Mouse (Mus musculus): ENCODE results near the gene Olfr724.
"Not testable (repeated sequence)": the region's sequence is repeated elsewhere in the genome, so short reads cannot be mapped to it uniquely, and the experiment has no call there.

DNA sequence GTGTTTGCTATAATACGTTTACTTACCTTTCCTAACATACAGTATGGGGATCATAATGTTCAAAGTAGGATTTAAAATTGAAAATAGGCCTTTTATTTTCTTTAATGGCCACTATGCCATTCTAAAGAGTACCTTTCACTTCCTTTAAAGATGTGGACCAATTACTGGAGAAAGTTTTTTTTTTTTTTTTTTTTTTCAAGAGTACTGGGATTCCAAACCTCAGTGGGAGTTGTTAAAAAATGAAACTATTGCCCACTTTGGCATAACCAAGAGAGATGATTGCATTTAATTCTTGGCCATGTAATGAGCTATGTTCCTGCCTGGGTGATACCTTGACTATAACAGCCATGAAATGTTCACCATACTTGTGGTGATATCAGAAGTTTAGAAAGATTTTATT lies at the start of gene Olfr724:
- TF ChIP-seq CTCF, EP300 (IDR thresholded peaks at IDR 0.05; ENCODE audit: low read depth): not testable (repeated sequence)
